In genomic region chrX:51146351-51146750, GRCm38 (mm10) we compare ENCODE assay signal across 8 mouse cellular contexts. TPM values are rescaled to one million over a fixed set of nuclear protein-coding genes. Genes with fewer than 3 reads are reported as not detected.
DNase-seq lines count a peak whose midpoint lies in the region; ATAC-seq and TF ChIP-seq lines count a peak whose summit lies in the region.

No protein-coding gene starts in this region.

- H3K9ac ChIP-seq in kidney, embryonic 15.5 days, result no peak overlapping the region
- H3K9ac ChIP-seq in CH12.LX (ENCODE audit: insufficient read depth, low read depth), result no peak overlapping the region

- peak; percentile 5 for DNase-seq in kidney, adult 11 months
- peak; percentile 5 for DNase-seq in CH12.LX (ENCODE audit: extremely low read depth)
- peak; percentile 49 to 55 for DNase-seq in heart, postnatal 10 days
- DNase-seq in ovary, adult 18-20 months (ENCODE audit: low spot score), result no peak
- DNase-seq in spleen, postnatal 14 days (ENCODE audit: low spot score in 2 of 2), result no peak

- intact Hi-C loops in heart, postnatal 10 days (cut with DNase I), result no loop called here

- no peaks in the 10 kb centered on the region for H3K9me3 ChIP-seq in kidney, embryonic 15.5 days (replicated peaks)
- no peaks in the 10 kb centered on the region for H3K9me3 ChIP-seq in CH12.LX (replicated peaks; ENCODE audit: low read length)

- in situ Hi-C loops in CH12.LX (cut with MboI; ENCODE audit: low pct_ligation_motif_present, low pct_unique_long_range_greater_than_20kb, low sequenced_read_pairs), result no loop called here

- dilution Hi-C loops in CH12.LX (cut with MboI; ENCODE audit: extremely low pct_ligation_motif_present, extremely low pct_unique_long_range_greater_than_20kb, low sequenced_read_pairs), result no loop called here

- TF ChIP-seq RAD21 in CH12.LX (IDR thresholded peaks at IDR 0.05; ENCODE audit: low read depth, low read length), result no peak

- H3K4me2 ChIP-seq in kidney, embryonic 15.5 days, result no peak overlapping the region
- no peak overlapping the region for H3K4me2 ChIP-seq in CH12.LX (ENCODE audit: insufficient read depth, low read depth, poor library complexity, severe bottlenecking)

- no peaks in the 10 kb centered on the region for H3K4me1 ChIP-seq in kidney, embryonic 15.5 days
- no peaks in the 10 kb centered on the region for H3K4me1 ChIP-seq in CH12.LX (ENCODE audit: control insufficient read depth in 1 of 2, insufficient read depth in 2 of 2)

- WGBS in kidney, embryonic 15.5 days, result 31% methylated on average over 4 of the region's 4 CpGs

- H3K79me2 ChIP-seq in CH12.LX (replicated peaks; ENCODE audit: control insufficient read depth, extremely low read depth, insufficient read depth, poor library complexity, severe bottlenecking), result no peaks in the 10 kb centered on the region

- TF ChIP-seq CTCF in CH12.LX (conservative IDR thresholded peaks at IDR 0.05 in 1 of 2, IDR thresholded peaks at IDR 0.05 in 1 of 2; ENCODE audit: low read depth in 2 of 2, low read length in 2 of 2), result peak in 1 of 2 experiments; percentile 17; a peak in 2 of 4 replicates

- H3K4me3 ChIP-seq in kidney, embryonic 15.5 days (replicated peaks), result no peak overlapping the region
- H3K4me3 ChIP-seq in CH12.LX (replicated peaks in 1 of 3; ENCODE audit: low read depth in 2 of 3, low read length in 2 of 3, poor library complexity in 1 of 3), result no peak overlapping the region

- peaks cover 15% of the 10 kb centered on the region; the same call in 1 of the 2 replicates for H3K27me3 ChIP-seq in kidney, embryonic 15.5 days
- H3K27me3 ChIP-seq in CH12.LX (replicated peaks), result no peaks in the 10 kb centered on the region

- no peak overlapping the region for H3K27ac ChIP-seq in kidney, embryonic 15.5 days
- H3K27ac ChIP-seq in CH12.LX (ENCODE audit: insufficient read depth, low read depth), result no peak overlapping the region

- no peak for TF ChIP-seq POLR2A in CH12.LX (IDR thresholded peaks at IDR 0.05; ENCODE audit: low read depth, low read length)

- no peak for ATAC-seq in kidney, embryonic 15.5 days (replicated peaks; ENCODE audit: low FRiP score)
- peak; percentile 46 for ATAC-seq in activated CD4-positive, CD25-positive, alpha-beta regulatory T cell, adult 4 months
- ATAC-seq in megakaryocyte progenitor cell, adult 5-6 weeks (replicated peaks; ENCODE audit: poor library complexity), result peak; percentile 84

- no peak for TF ChIP-seq EP300 in CH12.LX (IDR thresholded peaks at IDR 0.05; ENCODE audit: low read length)

- no peaks in the 10 kb centered on the region for H3K36me3 ChIP-seq in kidney, embryonic 15.5 days
- H3K36me3 ChIP-seq in CH12.LX (replicated peaks in 1 of 2; ENCODE audit: control insufficient read depth in 1 of 2, insufficient read depth in 1 of 2, low read length in 1 of 2), result no peaks in the 10 kb centered on the region

TF ChIP-seq in CH12.LX, 34 proteins besides CTCF, POLR2A, EP300 and RAD21:
- peak; percentile 84 for TF ChIP-seq ZNF384 (IDR thresholded peaks at IDR 0.05; ENCODE audit: low read depth, low read length)
- no peak for TF ChIP-seq TBP (conservative IDR thresholded peaks at IDR 0.05; ENCODE audit: low read depth, low read length)

RNA-seq across cellular contexts. Expression of gene Mbnl3, which starts 60.0 kb away (rescaled TPM):
- 8.1 and 9.9 TPM in 2 replicates for polyA plus RNA-seq in kidney, embryonic 15.5 days (2015; fragmentation: Nextera tagmentation; extraction: Ambion mirVana)
- total RNA-seq in CH12.LX (2012; rRNA removed) (6.6 and 8.4 TPM in 2 replicates), CH12.LX (2014; rRNA removed) (11.8 and 12.5 TPM in 2 replicates)
- polyA plus RNA-seq in CH12.LX (2012; ENCODE audit: insufficient read length, low read depth), result 14.2 and 14.4 TPM in 2 replicates
- 10 to 100 TPM; 50.5 to 63.7 TPM for polyA plus RNA-seq in activated CD4-positive, CD25-positive, alpha-beta regulatory T cell, adult 4 months (2017; shearing (Covaris generic))
- 1 to 10 TPM; 4.7 to 7.6 TPM for total RNA-seq in heart, postnatal 10 days (2021)
- 70.7 and 72.4 TPM in 2 replicates for total RNA-seq in megakaryocyte progenitor cell, adult 5-6 weeks (2015)
- 39.7 and 49.0 TPM in 2 replicates for total RNA-seq in megakaryocyte progenitor cell, adult 5-6 weeks (2017)

Comparison
In these comparisons a context has a peak if more than half of its experiments do, and no peak if none do; other contexts are left out.
1. DNase-seq: peak in kidney, adult 11 months (single experiment), CH12.LX (single experiment) and heart, postnatal 10 days (2 of 2); none in ovary, adult 18-20 months (single experiment) and spleen, postnatal 14 days (0 of 2).